Mouse (Mus musculus) C2C12 (cell line): ENCODE measurements around the gene Fdxacb1.

Source experiments
- CTCF ChIP-seq: IDR thresholded peaks from one replicate; pipeline ENCODE4 v1.5.1; 2011; ENCODE audit not compliant: control insufficient read depth, insufficient read depth, insufficient read length
- MAX ChIP-seq: IDR thresholded peaks from one replicate; pipeline ENCODE4 v1.6.1; 2011; ENCODE audit warnings: mild to moderate bottlenecking, control low read depth

GRCm38 (mm10) chr9:50742744-50743143, 25.3 kb upstream of the Fdxacb1 start:
- TF ChIP-seq CTCF (no peak), MAX (no peak)
